Mouse (Mus musculus) ES-E14 (cell line): Measurements from ENCODE around the gene Tbx19.

Experiments
- CHD2 ChIP-seq: IDR thresholded peaks from 2 replicates; pipeline ENCODE4 v1.6.1; 2014; ENCODE audit warnings: mild to moderate bottlenecking, low read depth, low read length, inconsistent platforms
- HCFC1 ChIP-seq: IDR thresholded peaks from 2 replicates; pipeline ENCODE4 v1.6.1; 2012; ENCODE audit warnings: low read length, inconsistent platforms, borderline replicate concordance; ENCODE audit not compliant: insufficient read depth
- ZC3H11A ChIP-seq: IDR thresholded peaks from 2 replicates; pipeline ENCODE4 v1.6.1; 2012; ENCODE audit warnings: low read depth, mild to moderate bottlenecking, inconsistent platforms, low read length, borderline replicate concordance
- ZNF384 ChIP-seq: IDR thresholded peaks from 2 replicates; pipeline ENCODE4 v1.6.1; 2012; ENCODE audit warnings: low read depth, low read length, inconsistent platforms

- TF ChIP-seq ZC3H11A (no peak), HCFC1 (no peak), CHD2 (no peak), ZNF384 (no peak)
Measured at GRCm38 (mm10) chr1:165114460-165115175, 46.0 kb downstream of the Tbx19 start.
